Mouse (Mus musculus): ENCODE data around the gene Crebrf.

Gene Crebrf

GRCm38 (mm10) chr17:26703671-26704070 lies 11.8 kb upstream of the Crebrf start:
- in situ Hi-C loops (cut with MboI, MseI), result no loop called here

- in situ Hi-C loops (cut with MboI, MseI), result no loop called here
Measured at GRCm38 (mm10) chr17:26705463-26706359, 9.7 kb upstream of the Crebrf start.

GRCm38 (mm10) chr17:26707066-26707465 lies 8.4 kb upstream of the Crebrf start:
- in situ Hi-C loops (cut with MboI, MseI), result no loop called here

GRCm38 (mm10) chr17:26708499-26708898 lies 7.0 kb upstream of the Crebrf start:
- in situ Hi-C loops (cut with MboI, MseI), result no loop called here

- in situ Hi-C loops (cut with MboI, MseI), result no loop called here
Measured at GRCm38 (mm10) chr17:26708993-26709590, 6.4 kb upstream of the Crebrf start.

- in situ Hi-C loops (cut with MboI, MseI), result no loop called here
Measured at GRCm38 (mm10) chr17:26710049-26710448, 5.4 kb upstream of the Crebrf start.

- in situ Hi-C loops (cut with MboI, MseI), result no loop called here
Measured at GRCm38 (mm10) chr17:26715916-26716717, 667 bp downstream of the Crebrf start.

- in situ Hi-C loops (cut with MboI, MseI), result no loop called here
Measured at GRCm38 (mm10) chr17:26717868-26718267, 2.4 kb downstream of the Crebrf start.

GRCm38 (mm10) chr17:26719405-26719804 lies 4.0 kb downstream of the Crebrf start:
- in situ Hi-C loops (cut with MboI, MseI), result no loop called here

- in situ Hi-C loops (cut with MboI, MseI), result no loop called here
Measured at GRCm38 (mm10) chr17:26721802-26722201, 6.4 kb downstream of the Crebrf start.

- in situ Hi-C loops (cut with MboI, MseI), result no loop called here
Measured at GRCm38 (mm10) chr17:26724790-26725189, 9.3 kb downstream of the Crebrf start.

- in situ Hi-C loops (cut with MboI, MseI), result no loop called here
Measured at GRCm38 (mm10) chr17:26726674-26727073, 11.2 kb downstream of the Crebrf start.

GRCm38 (mm10) chr17:26727110-26727755 lies 11.8 kb downstream of the Crebrf start:
- in situ Hi-C loops (cut with MboI, MseI), result no loop called here

- in situ Hi-C loops (cut with MboI, MseI), result no loop called here
Measured at GRCm38 (mm10) chr17:26742581-26742980, 27.1 kb downstream of the Crebrf start.

- in situ Hi-C loops (cut with MboI, MseI), result no loop called here
Measured at GRCm38 (mm10) chr17:26743294-26743693, 27.8 kb downstream of the Crebrf start.

- in situ Hi-C loops (cut with MboI, MseI), result no loop called here
Measured at GRCm38 (mm10) chr17:26749975-26750374, 34.5 kb downstream of the Crebrf start.

- in situ Hi-C loops (cut with MboI, MseI), result no loop called here
Measured at GRCm38 (mm10) chr17:26752297-26752696, 36.8 kb downstream of the Crebrf start.

- in situ Hi-C loops (cut with MboI, MseI), result no loop called here
Measured at GRCm38 (mm10) chr17:26753476-26753875, 38.0 kb downstream of the Crebrf start.

- in situ Hi-C loops (cut with MboI, MseI), result no loop called here
Measured at GRCm38 (mm10) chr17:26767100-26767753, 51.8 kb downstream of the Crebrf start.

- in situ Hi-C loops (cut with MboI, MseI), result no loop called here
Measured at GRCm38 (mm10) chr17:26767754-26768124, 52.3 kb downstream of the Crebrf start.

GRCm38 (mm10) chr17:26776211-26776610 lies 60.8 kb downstream of the Crebrf start:
- in situ Hi-C loops (cut with MboI, MseI), result no loop called here

Data from T-helper 2 cell (primary cell).